In genomic region chr19:45177004-45177737, GRCm38 (mm10) we compare ENCODE assay signal across 8 mouse cellular contexts. TPM values are rescaled to one million over a fixed set of nuclear protein-coding genes. Genes with fewer than 3 reads are reported as not detected.
DNase-seq lines count a peak whose midpoint lies in the region; ATAC-seq and TF ChIP-seq lines count a peak whose summit lies in the region.

No protein-coding gene starts in this region.

- no peak overlapping the region for H3K9ac ChIP-seq in MEL (ENCODE audit: control insufficient read depth, low read depth, low read length, poor library complexity, severe bottlenecking)
- no peak overlapping the region for H3K9ac ChIP-seq in heart, embryonic 13.5 days
- H3K9ac ChIP-seq in liver, embryonic 15.5 days = no peak overlapping the region
- no peak overlapping the region for H3K9ac ChIP-seq in neural tube, embryonic 11.5 days (ENCODE audit: low read length)

- peak overlapping the region; percentile 2 to 9; a peak in 1 of 4 replicates for H3K4me3 ChIP-seq in MEL (ENCODE audit: control insufficient read depth in 1 of 2, insufficient read depth in 1 of 2, low read depth in 2 of 2, low read length in 2 of 2)
- H3K4me3 ChIP-seq in heart, embryonic 13.5 days = no peak overlapping the region
- H3K4me3 ChIP-seq in liver, embryonic 15.5 days (replicated peaks) = no peak overlapping the region
- no peak overlapping the region for H3K4me3 ChIP-seq in neural tube, embryonic 11.5 days (ENCODE audit: low read depth, low read length)

- H3K4me1 ChIP-seq in MEL (ENCODE audit: control insufficient read depth in 1 of 2, insufficient read depth in 2 of 2, low read length in 2 of 2) = peaks cover 0 to 13% of the 10 kb centered on the region in 2 experiments; a peak in 2 of 4 replicates
- H3K4me1 ChIP-seq in heart, embryonic 13.5 days = peaks cover 10% of the 10 kb centered on the region
- peaks cover 16% of the 10 kb centered on the region for H3K4me1 ChIP-seq in liver, embryonic 15.5 days (replicated peaks)
- no peaks in the 10 kb centered on the region for H3K4me1 ChIP-seq in neural tube, embryonic 11.5 days (ENCODE audit: control insufficient read depth, insufficient read depth, low read length)

- no peaks in the 10 kb centered on the region for H3K36me3 ChIP-seq in MEL (ENCODE audit: control insufficient read depth in 1 of 2, insufficient read depth in 2 of 2, low read length in 2 of 2)
- no peaks in the 10 kb centered on the region for H3K36me3 ChIP-seq in heart, embryonic 13.5 days
- H3K36me3 ChIP-seq in liver, embryonic 15.5 days (replicated peaks) = no peaks in the 10 kb centered on the region
- H3K36me3 ChIP-seq in neural tube, embryonic 11.5 days (ENCODE audit: control insufficient read depth, insufficient read depth, low read length) = no peaks in the 10 kb centered on the region

- H3K79me2 ChIP-seq in MEL (ENCODE audit: control insufficient read depth, insufficient read depth, low read length, poor library complexity) = no peaks in the 10 kb centered on the region

- peak overlapping the region; percentile 55 for H3K4me2 ChIP-seq in heart, embryonic 13.5 days
- H3K4me2 ChIP-seq in liver, embryonic 15.5 days = peak overlapping the region; percentile 49
- H3K4me2 ChIP-seq in neural tube, embryonic 11.5 days (ENCODE audit: low read depth) = peak overlapping the region; percentile 19; the same call in 1 of the 2 replicates

- 14% methylated on average over 26 of the region's 26 CpGs for WGBS in heart, embryonic 13.5 days
- 19% methylated on average over 26 of the region's 26 CpGs for WGBS in liver, embryonic 15.5 days (ENCODE audit: insufficient replicate concordance)
- 23% methylated on average over 26 of the region's 26 CpGs for WGBS in neural tube, embryonic 11.5 days

- no peak for TF ChIP-seq POLR2A in MEL (IDR thresholded peaks at IDR 0.05; ENCODE audit: control insufficient read depth in 1 of 2, insufficient read depth in 1 of 2, low read depth in 1 of 2, low read length in 2 of 2, poor library complexity in 1 of 2)

- 0 out of 4 replicates have a peak, but pooled peaks cover 0 to 2% of the 10 kb centered on the region in 2 experiments for H3K27me3 ChIP-seq in MEL (ENCODE audit: control insufficient read depth in 1 of 2, insufficient read depth in 2 of 2, low read length in 2 of 2)
- H3K27me3 ChIP-seq in heart, embryonic 13.5 days (replicated peaks) = peaks cover 30% of the 10 kb centered on the region
- peaks cover 19% of the 10 kb centered on the region for H3K27me3 ChIP-seq in liver, embryonic 15.5 days
- no peaks in the 10 kb centered on the region for H3K27me3 ChIP-seq in neural tube, embryonic 11.5 days (ENCODE audit: control insufficient read depth, insufficient read depth, low read length)

- ATAC-seq in erythroid progenitor cell, adult 5-6 weeks (replicated peaks; ENCODE audit: low FRiP score, poor library complexity, severe bottlenecking) = peak; percentile 69; the same call in 1 of the 2 replicates
- ATAC-seq in heart, embryonic 13.5 days (ENCODE audit: extremely low read depth, insufficient number of reproducible peaks, low FRiP score, low TSS enrichment) = no peak
- no peak for ATAC-seq in liver, embryonic 15.5 days (ENCODE audit: insufficient read depth)
- no peak for ATAC-seq in neural tube, embryonic 11.5 days (ENCODE audit: insufficient read depth, low FRiP score, low TSS enrichment)

- no peak overlapping the region for H3K27ac ChIP-seq in MEL (ENCODE audit: control insufficient read depth, low read depth, low read length)
- no peak overlapping the region for H3K27ac ChIP-seq in heart, embryonic 13.5 days (replicated peaks)
- H3K27ac ChIP-seq in liver, embryonic 15.5 days (replicated peaks) = no peak overlapping the region
- H3K27ac ChIP-seq in neural tube, embryonic 11.5 days (ENCODE audit: low read depth, low read length) = no peak overlapping the region

- no peaks in the 10 kb centered on the region for H3K9me3 ChIP-seq in MEL (replicated peaks; ENCODE audit: insufficient read depth, low read length)
- H3K9me3 ChIP-seq in heart, embryonic 13.5 days = 0 out of 2 replicates have a peak, but pooled peaks cover 5% of the 10 kb centered on the region
- H3K9me3 ChIP-seq in liver, embryonic 15.5 days (replicated peaks) = no peaks in the 10 kb centered on the region
- no peaks in the 10 kb centered on the region for H3K9me3 ChIP-seq in neural tube, embryonic 11.5 days (ENCODE audit: control insufficient read depth, low read length)

- peak; percentile 91 for DNase-seq in MEL (ENCODE audit: low read depth, low spot score)
- peak; percentile 46 for DNase-seq in c-Kit-negative CD71-positive TER-119-positive erythroid progenitor cells, embryonic 14.5 days (ENCODE audit: low read depth, low spot score)
- DNase-seq in kidney, postnatal 10 days = peak; percentile 85
- DNase-seq in neural tube, embryonic 11.5 days (ENCODE audit: low spot score) = peak; percentile 80
- DNase-seq in thymus, postnatal 14 days = peak; percentile 39

- peak; percentile 87 for TF ChIP-seq RAD21 in MEL (IDR thresholded peaks at IDR 0.05; ENCODE audit: low read depth, low read length)

- no peak for TF ChIP-seq EP300 in MEL (IDR thresholded peaks at IDR 0.05; ENCODE audit: low read depth in 1 of 2, low read length in 2 of 2)

- peak; percentile 87 to 93 (median 87) for TF ChIP-seq CTCF in MEL (IDR thresholded peaks at IDR 0.05 in 2 of 3, conservative IDR thresholded peaks at IDR 0.05 in 1 of 3; ENCODE audit: control insufficient read depth in 1 of 3, insufficient read depth in 1 of 3, low read depth in 2 of 3, low read length in 3 of 3, poor library complexity in 1 of 3, severe bottlenecking in 1 of 3)

TF ChIP-seq in MEL, 35 proteins besides CTCF, POLR2A, EP300 and RAD21:
- TF ChIP-seq ZKSCAN1 (IDR thresholded peaks at IDR 0.05; ENCODE audit: low read depth, low read length) = no peak
- no peak for TF ChIP-seq NRF1 (IDR thresholded peaks at IDR 0.05; ENCODE audit: insufficient read depth, low read depth, low read length, poor library complexity, severe bottlenecking)
- peak; percentile 43; the same call in 1 of the 2 replicates for TF ChIP-seq SIN3A (IDR thresholded peaks at IDR 0.05; ENCODE audit: low read length)
- no peak for TF ChIP-seq MAX (IDR thresholded peaks at IDR 0.05; ENCODE audit: low read length)
- no peak for TF ChIP-seq CHD2 (IDR thresholded peaks at IDR 0.05; ENCODE audit: low read length)
- peak; percentile 37 for TF ChIP-seq ZNF384 (IDR thresholded peaks at IDR 0.05; ENCODE audit: low read depth, low read length)
- TF ChIP-seq SMC3 (IDR thresholded peaks at IDR 0.05; ENCODE audit: low read depth, low read length) = peak; percentile 81
- TF ChIP-seq USF2 (IDR thresholded peaks at IDR 0.05; ENCODE audit: borderline replicate concordance in 1 of 2, insufficient read depth in 1 of 2, low read depth in 1 of 2, low read length in 2 of 2) = no peak
- no peak for TF ChIP-seq GATA1 (IDR thresholded peaks at IDR 0.05; ENCODE audit: low read depth, low read length)
- no peak for TF ChIP-seq MXI1 (IDR thresholded peaks at IDR 0.05; ENCODE audit: low read depth, low read length)
- TF ChIP-seq MEF2A (IDR thresholded peaks at IDR 0.05; ENCODE audit: extremely low read depth, insufficient replicate concordance, low read depth, low read length, poor library complexity, severe bottlenecking) = no peak
- no peak for TF ChIP-seq NELFE (IDR thresholded peaks at IDR 0.05; ENCODE audit: low read depth, low read length)
- no peak for TF ChIP-seq JUND (IDR thresholded peaks at IDR 0.05; ENCODE audit: low read depth, low read length)
- TF ChIP-seq CHD1 (IDR thresholded peaks at IDR 0.05; ENCODE audit: low read depth, low read length) = no peak
- no peak for TF ChIP-seq MYB (IDR thresholded peaks at IDR 0.05; ENCODE audit: low read depth, low read length)
- no peak for TF ChIP-seq MYC (IDR thresholded peaks at IDR 0.05; ENCODE audit: low read depth, low read length)
- no peak for TF ChIP-seq E2F4 (IDR thresholded peaks at IDR 0.05; ENCODE audit: borderline replicate concordance, low read depth, low read length)
- no peak for TF ChIP-seq KAT2A (conservative IDR thresholded peaks at IDR 0.05; ENCODE audit: low read depth, low read length)
- TF ChIP-seq TAL1 (IDR thresholded peaks at IDR 0.05; ENCODE audit: low read length) = no peak
- TF ChIP-seq RCOR1 (IDR thresholded peaks at IDR 0.05; ENCODE audit: low read depth, low read length) = no peak
- TF ChIP-seq BHLHE40 (IDR thresholded peaks at IDR 0.05; ENCODE audit: borderline replicate concordance, low read depth, low read length) = no peak
- TF ChIP-seq ZC3H11A (IDR thresholded peaks at IDR 0.05; ENCODE audit: low read depth, low read length) = peak; percentile 66
- TF ChIP-seq TCF12 (IDR thresholded peaks at IDR 0.05; ENCODE audit: low read depth, low read length) = no peak

RNA-seq across cellular contexts. Expression of gene Tlx1, which starts 26.7 kb away (rescaled TPM):
- not detected in 2 replicates for total RNA-seq in MEL (2012; rRNA removed)
- not detected for polyA plus RNA-seq in MEL (2012; ENCODE audit: insufficient read depth in 1 of 2, insufficient read length in 2 of 2, low read depth in 1 of 2, low replicate concordance in 2 of 2, missing spikeins in 1 of 2)
- total RNA-seq in erythroid progenitor cell, adult 5-6 weeks (2015; ENCODE audit: low replicate concordance) = not detected in 2 replicates
- not detected in 2 replicates for total RNA-seq in erythroid progenitor cell, adult 5-6 weeks (2017; ENCODE audit: low replicate concordance)
- polyA plus RNA-seq in heart, embryonic 13.5 days (2015; fragmentation: Nextera tagmentation; extraction: Ambion mirVana) = 0.11 and 0.23 TPM in 2 replicates
- not detected in 2 replicates for polyA plus RNA-seq in liver, embryonic 15.5 days (2015; fragmentation: Nextera tagmentation; extraction: Ambion mirVana)
- polyA plus RNA-seq in neural tube, embryonic 11.5 days (2014; fragmentation: Nextera tagmentation; extraction: Ambion mirVana) = 0.29 and 0.72 TPM in 2 replicates

RNA-seq across cellular contexts. Expression of gene Lbx1, which starts 58.4 kb away (rescaled TPM):
- total RNA-seq in MEL (2012; rRNA removed) = not detected in 2 replicates
- not detected for polyA plus RNA-seq in MEL (2012; ENCODE audit: insufficient read depth in 1 of 2, insufficient read length in 2 of 2, low read depth in 1 of 2, low replicate concordance in 2 of 2, missing spikeins in 1 of 2)
- total RNA-seq in erythroid progenitor cell, adult 5-6 weeks (2015; ENCODE audit: low replicate concordance) = not detected in 2 replicates
- total RNA-seq in erythroid progenitor cell, adult 5-6 weeks (2017; ENCODE audit: low replicate concordance) = not detected in 2 replicates
- not detected in 2 replicates for polyA plus RNA-seq in heart, embryonic 13.5 days (2015; fragmentation: Nextera tagmentation; extraction: Ambion mirVana)
- not detected in 2 replicates for polyA plus RNA-seq in liver, embryonic 15.5 days (2015; fragmentation: Nextera tagmentation; extraction: Ambion mirVana)
- 7.7 TPM in 2 replicates for polyA plus RNA-seq in neural tube, embryonic 11.5 days (2014; fragmentation: Nextera tagmentation; extraction: Ambion mirVana)

Comparison
In these comparisons a context has a peak if more than half of its experiments do, and no peak if none do; other contexts are left out.
1. DNase-seq: peak in every context shown above with its lines; median percentile 91 in MEL; 85 in kidney, postnatal 10 days; 80 in neural tube, embryonic 11.5 days; 46 in c-Kit-negative CD71-positive TER-119-positive erythroid progenitor cells, embryonic 14.5 days; 39 in thymus, postnatal 14 days.
2. H3K4me3 ChIP-seq: peak in MEL (2 of 2); none in heart, embryonic 13.5 days (single experiment), liver, embryonic 15.5 days (single experiment) and neural tube, embryonic 11.5 days (single experiment).
3. Peak in every context shown above with its lines, with median percentiles within 50 percentile points of each other: H3K4me2 ChIP-seq.